Mouse (Mus musculus) bone marrow, adult 2 months (tissue): ENCODE measurements around the gene Sde2.

Source experiments
- CTCF ChIP-seq: fragments of 200-500 bp; IDR thresholded peaks from 2 replicates; pipeline ENCODE4 v1.5.1; 2011; ENCODE audit warnings: low read length, control low read depth; ENCODE audit not compliant: control insufficient read depth, insufficient read depth
- POLR2A ChIP-seq: fragments of 200-500 bp; IDR thresholded peaks from 2 replicates; pipeline ENCODE4 v1.6.1; 2011; ENCODE audit warnings: low read depth, mild to moderate bottlenecking, control low read depth, low read length, borderline replicate concordance; ENCODE audit not compliant: control insufficient read depth

DNA sequence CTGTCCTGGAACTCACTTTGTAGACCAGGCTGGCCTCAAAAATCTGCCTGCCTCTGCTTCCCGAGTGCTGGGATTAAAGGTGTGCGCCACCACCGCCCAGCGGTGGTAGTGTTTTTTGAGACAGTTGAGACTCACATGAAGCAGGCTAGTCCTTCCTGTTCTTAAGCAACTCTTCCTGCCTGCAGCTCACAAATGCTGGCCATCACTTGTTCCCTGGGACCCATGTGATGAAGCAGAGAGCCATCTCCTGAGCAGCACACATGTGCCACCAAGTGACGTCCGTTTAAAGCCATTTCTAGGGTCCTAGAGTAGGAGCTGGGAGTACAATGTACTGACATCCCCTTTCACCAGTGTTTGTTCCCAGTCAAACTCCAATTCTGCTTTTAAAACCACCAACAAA lies 47.0 kb upstream of the Sde2 start:
- TF ChIP-seq CTCF (no peak), POLR2A (no peak)
